Mouse (Mus musculus) brain, embryonic 18.5 days (tissue): ENCODE results near the gene Wdr54.
"Not testable (repeated sequence)": the region's sequence is repeated elsewhere in the genome, so short reads cannot be mapped to it uniquely, and the experiment has no call there.

Experiments used
- DNase-seq: peaks from one replicate; pipeline ENCODE4 v3.0.0-alpha.2; 2012; ENCODE audit warnings: low read depth, low spot score

The Wdr54 gene

DNA sequence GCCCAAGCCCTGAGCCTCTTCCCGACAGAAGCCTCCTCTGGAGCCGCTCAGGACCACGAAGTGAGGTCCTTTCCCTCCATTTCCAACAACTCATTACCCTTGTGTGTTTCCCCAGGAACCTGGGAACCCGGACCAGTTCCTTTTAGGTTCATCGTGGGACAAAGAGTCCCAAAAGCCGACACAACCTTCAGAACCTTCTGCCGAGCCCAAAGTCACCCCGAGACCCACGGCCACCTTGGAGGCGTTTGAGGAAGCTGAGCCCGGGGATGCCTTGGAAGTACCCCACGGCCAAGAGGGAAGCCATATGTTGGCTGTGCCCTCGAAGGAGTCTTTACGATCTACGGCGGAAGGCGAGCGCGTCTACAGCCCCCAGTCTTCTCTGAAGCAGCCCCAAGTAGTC lies 5.2 kb upstream of the Wdr54 start:
- no peak for DNase-seq

DNA sequence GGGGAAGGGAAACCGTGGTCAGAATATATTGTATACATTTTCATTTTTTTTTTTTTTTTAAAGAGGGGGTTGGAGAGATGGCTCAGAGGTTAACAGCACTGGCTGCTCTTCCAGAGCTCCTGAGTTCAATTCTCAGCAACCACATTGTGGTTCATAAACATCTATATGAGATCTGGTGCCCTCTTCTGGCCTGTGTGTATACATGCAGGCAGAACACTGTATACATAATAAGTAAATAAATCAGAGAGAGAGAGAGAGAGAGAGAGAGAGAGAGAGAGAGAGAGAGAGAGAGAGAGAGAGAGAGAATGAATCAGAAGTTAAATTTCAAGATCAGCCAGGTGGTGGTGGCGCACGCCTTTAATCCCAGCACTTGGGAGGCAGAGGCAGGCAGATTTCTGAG lies 3.3 kb upstream of the Wdr54 start:
- DNase-seq: not testable (repeated sequence)

DNA sequence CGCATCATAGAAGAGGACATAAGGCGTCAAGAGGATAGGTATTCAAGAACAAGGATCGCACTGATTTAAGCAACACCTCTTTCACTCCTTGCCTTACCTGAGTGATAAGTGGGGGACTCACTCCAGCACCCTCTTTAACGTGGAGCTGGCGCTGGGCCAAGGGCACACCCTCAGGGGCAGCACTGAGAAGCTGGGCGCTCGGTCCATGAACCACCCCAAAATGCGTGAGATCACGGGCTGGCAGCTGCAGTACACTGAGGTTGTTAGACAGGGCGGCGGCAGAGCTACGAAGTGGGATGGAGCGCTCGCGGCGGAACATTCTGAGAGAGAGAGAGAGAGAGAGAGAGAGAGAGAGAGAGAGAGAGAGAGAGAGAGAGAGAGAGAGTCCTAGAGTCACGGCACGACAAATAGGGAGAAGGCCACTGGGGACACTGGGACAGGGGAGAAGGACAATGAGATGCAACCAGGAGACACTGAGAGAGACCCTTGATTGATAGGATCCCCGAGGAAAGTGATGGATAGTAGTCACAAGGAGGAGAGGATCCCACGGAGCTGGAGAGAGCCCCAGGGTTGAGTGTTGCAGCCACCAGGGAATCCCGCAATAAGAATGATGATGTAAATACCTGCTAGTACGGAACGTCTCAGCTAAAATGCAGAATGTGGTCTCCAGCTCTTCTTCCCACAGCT lies 502 bp downstream of the Wdr54 start:
- no peak for DNase-seq

DNA sequence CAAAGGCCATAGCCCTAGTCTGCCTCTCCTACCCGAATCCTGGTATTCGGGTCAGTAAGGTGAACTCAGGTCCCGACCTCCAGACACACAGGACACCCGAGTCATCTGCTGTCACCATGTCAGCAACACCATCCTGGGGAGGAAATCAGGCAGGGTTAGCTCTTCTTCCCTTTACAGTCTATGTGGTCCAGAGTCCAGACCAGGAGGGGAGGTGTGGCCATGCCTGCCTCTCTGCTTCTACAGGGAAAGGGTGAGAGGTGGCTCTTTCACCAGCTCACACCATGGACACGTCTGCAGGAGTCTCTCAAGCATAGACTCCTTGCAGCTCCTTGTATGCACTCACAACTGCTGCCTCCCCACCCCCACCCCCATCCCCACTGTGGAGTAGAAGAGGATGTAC lies 2.7 kb downstream of the Wdr54 start:
- no peak for DNase-seq

DNA sequence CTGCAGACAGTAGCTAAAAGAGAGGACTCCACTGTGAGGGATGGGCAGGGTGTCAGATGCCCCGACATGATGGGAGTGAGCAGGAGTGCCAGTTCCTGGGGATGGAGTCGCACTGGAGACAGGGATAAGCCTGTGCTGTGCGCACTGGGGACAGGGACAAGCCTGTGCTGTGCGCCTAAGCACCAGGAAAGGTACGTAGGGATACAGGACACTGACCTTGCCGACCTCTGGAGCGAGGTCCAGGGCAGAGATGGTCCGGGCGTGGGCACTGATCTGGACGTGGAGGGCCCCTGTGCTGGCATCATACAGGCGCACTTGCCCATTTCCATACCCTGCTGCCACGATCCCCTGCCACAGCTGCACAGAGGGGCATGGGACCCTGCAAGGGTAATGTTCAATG lies 3.2 kb downstream of the Wdr54 start:
- DNase-seq: no peak

DNA sequence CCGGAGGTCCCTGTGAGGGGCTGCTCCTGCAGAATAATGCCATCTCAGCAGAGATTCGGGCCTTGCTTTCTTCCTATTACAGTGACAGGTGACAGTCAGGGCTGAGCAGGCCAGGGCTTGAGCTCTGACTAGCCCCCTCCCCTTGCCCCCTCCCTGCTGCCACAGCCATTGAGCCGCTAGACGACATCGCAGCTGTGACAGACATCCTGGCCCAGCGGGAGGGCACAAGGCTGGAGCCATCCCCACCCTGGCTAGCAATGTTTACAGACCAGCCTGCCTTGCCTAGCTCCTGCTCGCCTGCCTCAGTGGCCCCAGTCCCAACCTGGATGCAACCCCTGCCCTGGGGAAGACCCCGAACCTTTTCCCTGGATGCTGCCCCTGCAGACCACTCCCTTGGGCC lies 4.5 kb downstream of the Wdr54 start:
- DNase-seq: no peak

DNA sequence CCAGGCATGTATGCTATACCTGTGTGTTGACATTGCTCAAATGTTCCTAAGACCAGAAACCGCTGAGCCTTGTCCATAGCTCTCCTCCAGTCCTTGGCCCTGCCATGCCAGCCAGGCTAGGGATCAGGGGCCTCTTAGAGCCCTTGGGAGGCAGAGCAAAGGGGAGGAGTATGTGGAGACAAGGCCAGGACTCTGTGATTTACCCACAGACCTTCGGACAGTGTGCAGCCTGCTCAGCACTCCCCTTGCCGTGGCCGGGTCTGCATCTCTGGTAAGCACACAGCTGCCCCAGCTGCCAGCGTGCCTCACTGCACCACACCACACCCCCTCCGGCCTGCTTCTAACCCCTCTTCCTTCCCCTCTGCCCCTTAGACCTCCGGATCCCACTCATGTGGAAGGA lies 8.9 kb downstream of the Wdr54 start:
- DNase-seq: no peak

DNA sequence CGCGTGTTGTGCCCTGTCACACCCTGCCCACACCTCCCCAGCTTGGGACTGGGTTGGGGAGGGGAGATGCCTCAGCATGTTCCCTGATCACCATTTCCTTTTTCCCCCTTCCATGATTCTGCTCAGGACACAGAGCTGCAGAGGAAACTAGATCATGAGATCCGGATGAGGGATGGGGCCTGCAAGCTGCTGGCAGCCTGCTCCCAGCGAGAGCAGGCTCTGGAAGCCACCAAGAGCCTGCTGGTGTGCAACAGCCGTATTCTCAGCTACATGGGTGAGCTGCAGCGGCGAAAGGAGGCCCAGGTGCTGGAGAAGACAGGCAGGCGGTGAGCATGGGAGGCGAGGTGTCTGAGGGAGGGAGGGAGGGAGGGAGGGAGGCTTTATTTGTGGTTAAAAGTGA lies 10.4 kb downstream of the Wdr54 start:
- no peak for DNase-seq

DNA sequence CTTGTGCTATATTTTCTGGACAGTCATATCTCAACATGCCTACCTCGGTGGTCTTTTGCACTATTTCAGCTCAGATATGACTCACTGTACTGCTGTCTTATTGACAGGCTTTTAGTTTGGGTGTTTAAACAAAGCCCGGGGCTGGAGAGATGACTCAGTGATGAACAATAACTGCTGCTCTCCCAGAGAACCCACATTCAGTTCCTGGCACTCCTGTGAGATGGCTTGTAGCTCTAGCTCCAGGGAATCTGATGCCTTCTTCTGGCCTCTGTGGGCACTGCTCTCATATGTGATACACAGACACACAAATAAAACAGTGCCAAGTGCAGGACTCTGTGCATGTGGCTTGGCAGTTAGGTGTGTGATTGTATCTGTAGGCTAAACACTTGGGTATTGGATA lies 11.0 kb downstream of the Wdr54 start:
- no peak for DNase-seq

DNA sequence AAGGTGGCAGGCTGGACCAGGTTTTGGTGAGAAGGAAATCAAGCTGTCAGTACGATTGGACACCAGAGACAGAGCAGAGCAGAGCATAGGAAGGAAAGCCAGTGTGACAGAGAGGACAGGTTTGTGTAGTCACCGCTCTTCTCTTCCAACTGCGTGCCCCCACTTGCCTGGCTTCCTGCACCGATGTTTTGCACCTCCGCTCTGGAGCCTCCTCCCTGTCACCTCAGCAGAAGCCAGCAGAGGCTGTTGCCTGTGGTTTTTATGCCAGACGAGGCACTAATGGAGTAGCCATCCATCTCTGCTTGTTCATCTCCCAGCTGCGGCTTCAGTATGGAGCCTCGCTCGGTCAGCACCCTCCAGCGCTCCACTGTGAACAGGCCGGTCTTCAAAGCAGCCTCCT lies 13.3 kb downstream of the Wdr54 start:
- no peak for DNase-seq

DNA sequence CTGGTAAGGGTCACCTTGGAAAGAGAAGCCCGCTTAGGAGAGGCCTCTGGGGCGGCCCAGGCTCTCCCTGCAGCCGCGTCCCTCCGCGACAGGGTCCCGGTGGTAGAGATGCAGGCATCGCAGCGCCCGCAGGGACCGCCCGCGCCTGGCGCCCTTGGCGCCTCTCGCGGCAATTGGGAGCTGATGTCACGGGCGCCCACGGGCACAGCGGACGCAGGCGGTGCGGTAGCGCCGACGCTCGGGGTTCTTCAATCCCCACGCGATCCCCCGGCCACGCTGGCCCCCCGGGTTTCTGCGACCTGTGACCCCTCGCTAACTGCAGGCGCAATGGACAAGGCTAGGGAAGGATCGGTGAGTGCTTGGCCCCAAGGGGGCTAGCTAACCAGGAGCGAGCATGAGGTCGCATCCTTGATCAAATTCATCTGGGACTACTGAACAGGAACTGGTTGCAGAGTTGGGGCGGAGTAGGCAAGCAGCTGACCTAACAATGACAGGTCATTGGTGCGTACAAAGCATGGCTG lies 13.9 kb downstream of the Wdr54 start:
- no peak for DNase-seq

DNA sequence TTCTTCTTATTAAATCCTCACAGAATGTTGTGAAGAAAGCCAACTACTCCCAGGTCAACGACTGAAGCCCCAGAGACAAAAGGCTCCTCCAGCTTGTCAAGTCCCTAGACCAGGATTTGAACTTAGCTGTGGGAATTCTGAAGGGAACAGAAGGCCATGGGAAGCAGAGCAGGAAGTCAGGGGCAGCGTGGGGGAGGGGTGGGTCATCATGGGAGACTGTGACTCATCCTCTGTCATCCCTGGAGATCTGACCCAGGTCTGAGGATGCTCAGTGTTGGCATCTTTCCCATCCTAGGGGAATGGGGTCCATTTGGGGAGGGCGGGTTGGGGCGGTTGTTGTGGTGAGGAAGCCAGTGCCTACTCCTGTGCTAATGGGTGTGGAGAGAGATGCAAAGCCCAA lies 14.6 kb downstream of the Wdr54 start:
- DNase-seq: no peak

DNA sequence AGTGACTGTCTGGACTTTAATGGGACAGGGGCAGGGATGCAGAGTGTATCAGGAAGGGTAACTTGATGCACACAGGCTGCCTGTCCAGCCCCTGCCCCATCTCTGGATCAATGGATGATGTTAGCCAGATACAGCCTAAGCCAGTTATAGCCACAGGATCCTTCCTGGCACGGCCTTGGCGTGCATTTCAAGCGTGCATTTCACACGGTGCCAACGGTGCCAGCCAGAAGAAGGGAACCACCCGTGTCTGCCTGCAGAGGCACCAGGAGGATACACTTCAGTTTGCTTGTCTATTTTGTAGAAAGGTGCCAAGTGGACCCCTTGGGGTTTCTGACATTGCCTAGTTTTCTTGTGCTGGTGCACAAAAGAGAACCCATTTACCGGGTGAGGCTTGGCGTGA lies 16.2 kb downstream of the Wdr54 start:
- no peak for DNase-seq

DNA sequence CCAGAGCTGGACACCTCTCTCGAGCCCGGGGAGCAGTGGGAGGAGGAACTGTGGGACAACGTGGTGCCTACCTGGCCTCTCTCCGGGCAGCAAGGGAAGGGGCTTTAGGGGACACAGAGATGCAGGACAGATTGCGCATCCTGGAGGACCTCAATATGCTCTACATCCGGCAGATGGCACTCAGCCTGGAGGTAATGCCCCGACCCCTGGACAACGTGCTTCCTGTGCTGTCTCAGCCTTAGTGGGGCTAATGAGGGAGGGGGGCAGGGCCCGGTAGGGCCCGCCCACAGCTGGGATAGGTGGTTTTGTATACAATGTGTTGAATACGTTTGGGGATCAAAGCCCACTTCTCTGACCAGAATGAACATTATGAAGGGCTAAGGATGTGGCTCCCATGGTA lies 18.1 kb downstream of the Wdr54 start:
- no peak for DNase-seq

DNA sequence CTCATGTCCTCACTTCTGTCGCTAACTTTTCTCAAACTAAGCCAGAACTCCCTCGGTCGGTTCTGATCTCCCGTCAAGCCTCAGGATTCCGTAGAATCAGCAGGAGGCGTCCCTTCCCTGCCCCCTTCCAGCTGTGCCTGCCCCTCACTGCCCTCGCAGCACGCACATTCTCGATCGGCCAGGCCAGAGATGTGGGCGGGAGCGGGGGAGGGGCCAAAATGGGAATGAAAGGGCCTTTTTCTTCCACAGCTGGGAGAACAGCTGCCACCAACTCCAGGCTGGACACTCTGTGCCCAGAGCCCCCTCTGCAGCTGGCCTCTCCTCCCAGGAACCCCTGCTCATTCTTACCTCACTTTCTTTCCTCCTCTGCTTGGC lies 18.6 kb downstream of the Wdr54 start:
- DNase-seq: no peak

DNA sequence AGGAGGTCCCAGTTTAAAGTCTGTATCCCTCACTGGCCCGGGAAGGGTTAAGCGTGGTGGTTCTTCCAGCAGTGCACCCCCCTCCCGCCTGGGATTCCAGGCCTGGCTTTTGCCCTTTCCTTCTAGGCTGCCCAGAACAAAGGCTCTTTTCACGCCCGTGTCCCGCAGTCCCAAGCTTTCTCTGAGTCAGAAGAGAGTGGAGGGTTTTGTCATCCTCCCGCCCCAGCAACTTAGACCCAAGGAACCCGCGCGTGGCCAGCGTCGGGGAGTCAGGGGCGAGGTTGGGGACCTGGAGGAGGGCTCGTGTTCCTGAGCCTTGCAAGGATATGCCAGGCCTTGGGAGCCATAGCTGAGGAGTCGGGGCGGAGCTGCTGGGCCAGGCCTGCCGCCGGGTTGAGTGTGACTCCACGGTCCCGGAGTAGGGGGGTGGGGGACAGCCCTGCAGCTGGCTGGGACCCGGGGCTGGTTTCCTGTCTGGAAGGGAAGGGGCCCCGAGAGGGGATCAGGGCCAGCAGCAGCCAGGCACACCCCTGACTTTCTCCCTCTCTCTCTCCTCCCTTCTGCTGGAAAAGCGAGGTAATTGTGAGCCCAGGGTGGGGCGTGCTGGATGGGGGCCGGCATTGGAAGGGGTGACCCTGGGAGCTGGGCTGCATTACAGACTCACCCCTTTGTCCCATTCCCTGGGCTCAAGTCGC lies 19.2 kb downstream of the Wdr54 start:
- no peak for DNase-seq

DNA sequence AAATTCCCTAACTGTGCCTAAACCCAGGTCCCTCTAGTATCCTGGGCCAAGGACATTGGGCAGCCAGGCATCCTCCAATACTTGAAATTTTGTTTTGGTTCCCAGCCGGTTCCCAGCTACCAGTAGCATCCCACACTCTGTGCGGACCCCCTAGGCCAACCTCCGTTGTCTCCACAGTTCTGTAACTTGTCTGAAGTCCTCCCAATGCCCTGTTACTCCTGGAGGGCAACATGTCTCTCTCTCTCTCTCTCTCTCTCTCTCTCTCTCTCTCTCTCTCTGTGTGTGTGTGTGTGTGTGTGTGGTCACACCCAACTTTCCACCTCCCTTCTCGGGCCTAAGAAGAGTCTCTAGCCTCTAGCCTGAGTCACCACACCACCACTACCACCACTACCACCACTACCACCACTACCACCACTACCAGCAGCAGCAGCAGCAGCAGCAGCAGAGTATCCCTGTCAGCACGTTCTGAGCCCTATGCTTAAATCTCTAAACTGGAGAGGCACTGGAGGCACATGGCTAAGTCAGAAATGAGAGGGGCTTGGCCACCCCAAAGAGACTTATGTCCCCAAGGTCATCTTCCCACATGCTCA lies 19.8 kb downstream of the Wdr54 start:
- no peak for DNase-seq

DNA sequence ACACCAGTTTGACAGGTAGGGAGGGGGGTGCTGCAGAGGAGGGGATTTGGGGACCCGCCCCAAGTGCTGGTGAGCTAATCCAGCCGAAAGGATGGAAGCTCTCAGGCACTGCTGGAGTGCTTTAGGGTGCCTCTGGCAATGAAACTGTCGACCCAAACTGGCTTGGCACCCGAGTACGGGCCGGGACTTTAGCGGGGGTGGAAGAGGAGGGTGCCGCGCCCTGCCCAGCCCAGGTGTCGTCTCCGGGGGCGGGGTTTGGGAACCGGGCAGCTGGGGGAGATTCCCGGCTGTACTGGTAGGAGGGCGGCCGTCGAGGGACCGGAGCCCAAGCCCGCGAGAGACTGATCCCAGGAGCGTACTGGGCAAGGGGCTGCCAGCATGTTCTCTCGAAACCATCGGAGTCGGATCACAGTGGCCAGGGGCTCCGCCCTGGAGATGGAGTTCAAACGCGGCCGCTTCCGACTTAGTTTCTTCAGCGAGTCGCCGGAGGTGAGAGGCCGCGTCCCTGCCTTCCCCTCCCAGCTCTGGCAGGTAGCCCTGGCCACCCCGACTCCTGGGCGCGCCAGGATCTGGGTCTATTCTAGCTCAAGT lies 20.5 kb downstream of the Wdr54 start:
- no peak for DNase-seq

DNA sequence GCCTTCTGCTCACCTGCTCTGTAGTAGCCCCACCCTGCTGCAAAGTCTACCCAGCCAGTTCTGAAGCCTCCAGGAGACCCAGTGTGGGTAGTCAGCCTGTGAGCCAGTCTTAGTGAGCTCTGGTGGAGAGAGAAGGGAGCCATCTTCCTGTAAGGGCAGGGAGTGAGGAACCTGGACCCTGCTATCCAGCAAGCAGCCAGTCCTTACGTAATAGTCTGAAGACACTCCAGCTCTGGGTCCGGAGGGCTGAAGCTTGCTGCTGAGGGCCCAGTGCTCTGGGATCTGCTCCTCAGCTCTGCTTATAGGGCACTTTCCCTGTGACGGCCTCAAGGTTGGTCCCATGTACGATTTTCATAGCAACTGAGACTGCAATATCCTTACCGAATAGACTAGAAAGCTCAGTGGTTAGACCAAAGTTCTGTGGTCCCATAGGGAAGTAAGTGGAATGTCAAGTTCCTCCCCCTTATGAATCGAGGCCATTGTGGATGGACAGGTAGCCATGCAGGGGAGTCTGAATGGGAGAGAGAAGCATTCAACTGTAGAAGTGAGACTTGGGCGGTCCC lies 21.2 kb downstream of the Wdr54 start, which contains the start of gene Rtkn:
TSS of gene Rtkn (plus strand) at position 513 of the 563 bp plus-strand sequence.
- DNase-seq: no peak

DNA sequence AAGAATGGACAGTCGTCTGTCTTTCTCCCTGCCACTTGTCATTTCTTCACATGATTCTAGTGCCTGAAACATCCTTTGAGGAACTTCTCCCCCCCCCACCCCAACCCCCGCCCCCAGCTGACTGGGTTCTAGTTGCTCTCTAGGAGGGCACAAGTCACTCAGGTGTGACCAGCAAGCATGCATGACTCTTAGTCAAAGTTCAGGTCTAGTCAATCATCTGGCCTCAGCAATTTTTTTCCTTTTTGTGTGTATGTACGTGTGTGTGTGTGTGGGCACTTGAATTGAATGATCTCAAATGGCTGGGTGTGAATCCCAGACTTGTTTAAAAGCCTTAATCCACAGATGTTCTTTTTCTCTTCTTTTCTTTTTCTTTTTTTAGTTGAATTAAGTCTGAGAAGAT lies 22.0 kb downstream of the Wdr54 start:
- DNase-seq: no peak

DNA sequence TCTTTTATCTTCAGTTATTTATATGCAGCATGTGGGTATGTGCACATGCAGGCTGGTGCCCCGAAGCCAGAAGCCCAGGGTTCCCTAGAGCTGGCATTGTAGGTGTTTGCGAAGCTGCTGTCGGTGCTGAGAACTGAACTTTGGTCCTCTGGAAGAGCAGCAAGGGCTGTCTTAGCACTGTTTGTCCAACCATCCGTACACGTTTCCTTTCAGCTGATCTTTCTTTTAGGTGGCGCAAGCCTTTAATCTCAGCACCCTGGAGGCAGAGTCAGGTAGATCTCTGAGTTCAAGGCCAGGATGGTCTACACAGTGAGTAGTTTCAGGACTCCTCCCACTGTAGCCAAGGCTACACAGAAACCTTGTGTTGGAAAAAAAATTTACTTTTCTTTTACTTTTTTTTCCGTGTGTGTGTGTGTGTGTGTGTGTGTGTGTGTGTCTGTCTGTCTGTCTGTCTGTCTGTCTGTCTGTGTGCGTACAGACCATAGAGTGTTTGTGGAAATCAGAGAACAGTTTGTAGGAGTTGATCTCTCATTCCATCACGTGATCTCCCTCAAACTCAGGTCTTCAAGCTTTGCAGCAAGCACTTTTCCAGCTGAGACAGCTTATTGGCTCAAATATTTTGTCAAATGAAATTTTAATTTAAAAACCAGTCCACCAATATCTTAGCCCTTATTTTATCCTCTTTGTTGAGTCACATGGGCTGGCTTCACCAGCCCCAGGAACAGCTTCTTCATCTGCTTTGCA lies 23.8 kb downstream of the Wdr54 start:
- no peak for DNase-seq
